Mouse (Mus musculus) spleen, adult 2 months (tissue): ENCODE data around the gene Ces1f.

Experiments
- CTCF ChIP-seq: fragments of 200-500 bp; IDR thresholded peaks from 2 replicates; pipeline ENCODE4 v1.5.1; 2011; ENCODE audit warnings: mild to moderate bottlenecking, inconsistent platforms; ENCODE audit not compliant: insufficient read depth, insufficient read length, insufficient replicate concordance; ENCODE audit errors: extremely low read depth
- POLR2A ChIP-seq: fragments of 200-500 bp; IDR thresholded peaks from 2 replicates; pipeline ENCODE4 v1.6.1; 2011; ENCODE audit warnings: low read depth, low read length, inconsistent platforms

GRCm38 (mm10) chr8:93252400-93252925 lies 27.1 kb downstream of the Ces1f start:
- TF ChIP-seq CTCF (no peak), POLR2A (no peak)
